Mouse (Mus musculus): ENCODE data around the gene Gzf1. TPM values are rescaled to one million over a fixed set of nuclear protein-coding genes. Genes with fewer than 3 reads are reported as not detected.
A peak's percentile ranks its signal among the peaks of the same experiment; 100 is the strongest.

Gzf1 gene
- polyA plus RNA-seq (2017; shearing (Covaris generic)) = 10 to 100 TPM; 17.0 to 19.0 TPM

DNA sequence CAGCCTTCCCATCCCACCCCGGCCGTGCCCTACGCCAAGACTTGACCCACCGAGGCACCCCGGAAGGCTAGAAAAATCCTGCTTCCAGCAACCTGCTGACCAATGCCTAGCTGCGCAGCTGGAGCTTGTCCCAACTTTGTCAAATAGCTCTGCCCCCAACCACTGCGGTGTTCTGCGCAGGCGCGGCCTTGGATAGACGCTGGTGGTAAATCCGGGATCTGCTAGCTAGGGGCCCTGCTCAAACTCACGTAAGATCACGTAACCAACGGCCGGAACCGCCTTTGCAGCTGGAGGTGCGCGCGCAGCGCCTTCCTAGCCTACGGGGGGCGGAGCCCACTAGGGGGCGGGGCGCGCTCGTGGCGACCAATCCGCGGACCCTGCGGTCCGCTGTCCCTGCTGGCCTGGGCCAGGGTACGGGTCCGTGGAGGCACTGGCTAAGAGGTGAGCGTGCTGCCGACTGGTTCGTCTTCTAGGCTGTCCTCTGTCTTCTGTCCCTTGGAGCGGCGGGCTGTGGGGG, at the start of gene Gzf1:
Gzf1 (plus strand) TSS at position 249 of the 517 bp plus-strand sequence.
- ATAC-seq = peak; percentile 98

- ATAC-seq = no peak
These were observed 49.2 kb upstream of the Gzf1 start for GRCm38 (mm10) chr2:148631602-148632001.

- no peak for ATAC-seq
These were observed 46.4 kb upstream of the Gzf1 start for GRCm38 (mm10) chr2:148634466-148634865.

- ATAC-seq = no peak
These were observed 38.0 kb upstream of the Gzf1 start for GRCm38 (mm10) chr2:148642610-148643370.

DNA sequence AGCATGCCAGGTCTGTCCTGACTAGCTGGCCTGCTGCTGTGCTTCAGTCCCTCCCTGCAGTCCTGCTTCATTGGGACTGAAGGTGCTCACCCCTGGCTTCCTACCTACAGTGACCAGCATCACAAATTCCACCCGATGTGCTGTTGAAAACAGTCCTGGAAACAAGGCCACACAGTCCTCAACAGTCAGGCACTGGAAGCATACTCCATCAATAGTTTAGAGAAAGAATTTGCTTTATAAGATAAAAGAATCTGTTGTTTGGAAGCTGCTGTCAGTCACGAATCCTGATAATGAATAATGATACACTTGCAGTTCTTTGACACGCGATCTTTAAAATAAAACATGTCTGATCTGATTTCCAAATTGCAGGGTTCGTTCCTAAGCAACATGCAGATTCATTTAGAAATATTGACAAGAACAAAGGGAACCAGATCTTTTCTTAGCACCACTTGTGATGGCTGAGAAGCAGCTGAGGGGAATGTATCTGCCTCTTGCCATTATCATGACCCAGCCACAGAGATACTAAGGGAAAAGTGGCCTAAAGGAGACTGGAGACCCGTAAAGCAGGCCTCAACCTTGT, 36.3 kb upstream of the Gzf1 start:
- ATAC-seq = no peak

DNA sequence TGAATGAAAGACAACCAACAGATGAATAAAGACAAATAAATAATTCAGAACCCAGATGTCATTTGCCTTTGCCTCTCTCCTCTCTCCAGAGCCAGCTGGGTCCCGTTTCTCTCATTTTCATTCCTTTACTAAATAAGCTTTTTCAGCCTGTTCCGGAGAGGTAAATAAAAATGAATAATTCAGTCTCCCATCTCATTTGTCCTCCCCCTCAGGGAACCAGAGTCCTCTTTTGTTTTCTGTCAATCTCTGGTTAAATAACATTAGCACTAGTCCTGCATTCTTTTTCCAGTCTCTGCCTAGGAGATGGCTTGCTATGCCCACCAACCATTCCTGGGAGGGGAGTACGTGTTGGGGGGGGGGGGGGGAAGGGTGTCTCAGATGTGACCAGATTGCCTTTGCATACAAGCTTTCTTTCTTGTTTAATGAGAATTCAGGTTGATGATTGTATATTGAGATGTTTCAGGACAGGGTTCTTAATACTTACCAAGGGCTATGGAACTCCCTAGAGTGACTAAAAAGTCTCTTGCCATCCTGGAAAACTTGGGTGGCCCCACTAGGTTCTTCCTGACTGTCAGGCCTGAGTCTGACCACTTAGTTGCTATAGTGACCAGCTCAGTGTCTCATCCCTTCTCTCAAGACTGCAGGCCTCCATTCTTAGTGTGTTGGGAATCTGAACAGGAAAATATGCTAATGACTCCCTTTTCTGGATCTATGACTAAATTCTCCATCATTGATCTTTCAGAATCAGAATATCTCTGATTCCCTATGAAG, 30.1 kb upstream of the Gzf1 start:
- ATAC-seq = no peak

DNA sequence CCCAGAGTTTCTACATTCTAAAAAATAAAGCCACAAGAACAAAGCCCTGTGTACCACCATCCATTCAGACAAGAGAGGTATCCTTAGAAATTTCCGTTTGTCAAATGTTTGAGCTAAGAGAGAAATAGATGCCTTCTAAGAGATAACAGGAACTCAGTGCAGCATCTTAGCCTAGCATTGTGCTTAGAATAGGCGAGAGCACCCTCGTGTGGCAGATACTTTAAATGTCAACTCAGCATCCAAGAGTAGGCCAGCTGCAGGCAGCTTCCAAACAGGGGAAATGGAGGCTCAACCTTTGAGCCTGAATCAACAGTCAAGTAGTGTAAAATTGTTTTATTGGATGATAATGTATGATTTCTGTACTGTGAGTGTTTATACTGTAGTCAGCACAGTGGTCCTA, 25.9 kb upstream of the Gzf1 start:
- ATAC-seq = peak; percentile 92

DNA sequence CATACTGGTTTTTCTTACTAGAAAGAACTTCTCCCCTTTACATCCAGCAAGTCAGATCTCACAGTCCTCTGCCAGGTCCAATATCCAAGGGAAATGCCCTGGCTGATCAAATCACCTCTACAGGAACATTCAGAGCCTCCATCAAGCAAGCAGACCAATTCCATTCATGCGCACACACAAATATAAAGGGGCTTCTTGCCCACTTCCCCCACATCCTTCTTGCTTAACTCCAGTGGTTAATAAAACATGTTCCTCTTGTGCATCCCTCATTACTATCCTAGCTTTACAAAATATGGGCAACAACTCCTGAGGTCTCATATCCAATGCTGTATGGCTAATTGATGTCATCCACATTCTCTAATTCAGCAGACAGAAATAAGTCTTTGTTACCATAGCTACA, 17.4 kb upstream of the Gzf1 start:
- ATAC-seq = no peak

GRCm38 (mm10) chr2:148672199-148673096, 8.4 kb upstream of the Gzf1 start, which contains the start of gene Nxt1:
Gene Nxt1 (plus strand): TSS chr2:148672601.
- peak; percentile 99 for ATAC-seq

DNA sequence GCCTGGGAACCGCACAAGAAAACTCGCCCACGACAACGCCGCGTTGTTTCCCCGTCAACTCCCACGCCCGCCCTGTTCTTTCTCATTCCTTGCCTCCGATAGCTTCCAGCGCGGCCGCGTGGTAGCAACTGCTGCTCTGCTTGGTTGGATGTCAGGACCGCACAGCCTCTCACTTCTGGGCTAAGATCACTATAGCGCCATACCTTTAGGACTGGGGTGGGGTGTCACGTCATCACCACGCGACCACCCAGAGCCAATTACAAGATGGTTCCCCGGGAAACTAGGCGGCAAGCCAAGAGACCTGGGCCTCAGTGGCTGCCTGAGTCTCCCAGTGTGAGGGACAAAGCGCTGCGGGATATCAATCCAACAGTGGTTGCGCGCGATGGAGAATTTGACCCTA, 3.0 kb upstream of the Gzf1 start:
- ATAC-seq = no peak

DNA sequence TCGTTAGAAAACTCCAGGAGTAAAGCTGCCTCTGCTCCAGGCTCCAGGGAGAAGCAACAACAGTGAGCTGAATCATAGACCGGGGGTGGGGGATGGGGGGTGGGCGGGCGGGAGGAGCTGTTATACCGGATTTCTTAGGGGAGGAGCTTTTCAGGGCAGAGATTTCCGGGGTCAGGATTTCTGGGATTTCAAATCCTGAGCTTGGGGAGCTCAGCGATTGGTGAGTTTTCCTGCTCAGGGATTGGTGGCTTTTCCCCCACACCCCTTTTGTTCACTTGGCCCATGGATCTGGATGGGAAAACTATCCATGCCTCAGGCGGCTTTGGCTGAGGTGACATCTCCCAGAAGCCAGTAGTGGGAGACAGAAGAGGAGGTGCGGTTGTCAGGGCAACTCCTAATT, 1.5 kb upstream of the Gzf1 start:
- ATAC-seq = no peak

- ATAC-seq = peak; percentile 16
These were observed 653 bp downstream of the Gzf1 start for GRCm38 (mm10) chr2:148681461-148681891.

DNA sequence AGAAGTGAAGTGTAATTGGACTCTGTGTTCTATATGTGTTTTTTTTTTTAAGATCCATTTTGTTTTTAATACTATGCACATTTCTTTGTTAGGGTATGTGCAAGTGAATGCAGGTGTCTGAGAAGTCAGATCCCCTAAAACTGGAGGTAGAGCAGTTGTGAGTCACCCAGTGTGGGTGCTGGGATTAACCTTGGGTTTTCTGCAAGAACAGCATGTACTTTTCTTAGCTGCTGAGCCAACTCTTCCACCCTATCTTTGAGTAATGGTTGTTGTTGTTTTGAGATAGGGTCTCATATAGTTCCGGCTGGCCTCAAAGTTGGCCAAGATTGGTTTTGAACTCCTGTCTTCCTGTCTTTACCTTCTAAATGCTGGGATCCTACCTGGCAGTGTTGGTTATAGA, 2.2 kb downstream of the Gzf1 start:
- no peak for ATAC-seq

DNA sequence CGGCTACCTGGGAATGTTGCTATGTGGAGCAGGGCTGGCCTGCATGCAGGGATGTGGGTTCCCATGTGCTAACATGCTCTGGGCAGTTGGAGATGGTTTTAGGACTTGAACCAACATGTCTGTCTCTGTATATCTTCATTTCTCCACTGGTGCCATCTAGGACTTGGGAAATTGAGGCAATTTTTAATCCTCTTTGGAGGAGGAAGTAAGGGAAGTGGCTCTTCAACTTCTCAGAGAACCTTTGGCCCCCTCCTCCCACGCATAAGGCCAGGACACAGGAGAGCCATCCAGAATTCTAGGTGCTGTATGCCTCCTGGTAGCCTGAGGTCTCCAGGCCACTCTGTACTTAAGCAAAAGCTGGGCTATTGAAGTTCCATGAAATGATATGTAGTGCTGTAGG, 4.1 kb downstream of the Gzf1 start:
- no peak for ATAC-seq

DNA sequence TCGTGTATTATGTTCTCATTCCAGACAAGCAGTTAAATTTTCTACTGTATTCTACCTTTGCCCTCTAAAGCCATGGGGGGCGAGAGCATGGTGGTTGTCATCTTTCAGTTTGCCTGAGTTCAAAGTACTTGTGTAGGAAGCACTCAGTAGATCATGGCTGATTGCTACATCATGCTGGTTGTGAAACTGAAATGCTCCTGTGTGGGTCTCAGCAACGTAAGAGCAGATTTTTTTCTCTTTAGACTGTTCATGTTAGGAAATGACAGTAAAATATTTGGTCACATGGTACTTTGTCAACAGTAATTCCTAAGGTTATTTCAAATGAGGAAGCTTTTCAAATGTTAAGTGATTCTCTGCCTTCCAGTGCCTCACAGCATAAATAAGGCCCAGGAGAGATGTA, 4.9 kb downstream of the Gzf1 start:
- ATAC-seq = no peak

DNA sequence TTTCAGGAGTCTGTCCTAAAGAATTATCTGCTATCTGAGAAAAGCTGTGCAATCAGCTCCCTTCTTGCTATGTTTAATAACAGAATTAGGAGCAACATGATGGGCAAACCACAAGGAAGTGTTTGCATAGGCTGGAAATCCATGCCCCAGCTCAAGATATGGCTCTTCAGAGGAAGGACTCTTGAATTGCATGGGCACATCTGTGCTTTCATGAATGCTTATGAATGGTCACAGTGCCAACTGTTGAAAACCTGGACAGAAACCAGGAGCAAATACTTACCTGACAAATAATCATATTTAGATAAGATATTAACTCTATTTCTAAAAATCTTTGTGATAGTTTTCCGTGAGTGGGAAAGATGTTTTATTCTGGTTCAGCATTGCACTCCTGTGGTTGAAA, 6.0 kb downstream of the Gzf1 start:
- ATAC-seq = no peak

GRCm38 (mm10) chr2:148687971-148688370, 7.1 kb downstream of the Gzf1 start:
- ATAC-seq = no peak

- ATAC-seq = peak; percentile 81
These were observed 8.8 kb downstream of the Gzf1 start for GRCm38 (mm10) chr2:148689444-148690140.

- no peak for ATAC-seq
These were observed 9.5 kb downstream of the Gzf1 start for GRCm38 (mm10) chr2:148690291-148690690.

DNA sequence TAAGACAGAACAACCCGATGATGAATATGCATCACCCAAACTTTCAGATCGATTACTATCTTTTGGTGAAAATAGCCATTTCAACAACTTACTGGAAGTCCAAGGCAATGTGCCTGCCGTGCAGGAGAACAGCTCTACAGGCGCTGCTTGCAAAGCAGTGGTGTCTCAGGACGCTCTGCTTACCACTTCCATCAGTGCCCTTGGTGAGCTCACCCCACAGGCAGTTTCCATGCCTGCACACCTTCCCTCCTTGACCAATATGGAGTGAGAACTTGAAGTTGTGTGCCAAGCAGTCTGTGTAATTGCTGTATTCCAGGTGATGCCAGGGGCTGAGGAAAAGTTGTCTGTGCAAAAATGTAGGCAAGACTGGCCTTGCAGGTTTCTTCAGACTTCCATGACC, 10.0 kb downstream of the Gzf1 start:
- no peak for ATAC-seq

GRCm38 (mm10) chr2:148698571-148698970, 17.7 kb downstream of the Gzf1 start:
- no peak for ATAC-seq

Measured in CD4-positive, CD25-positive, alpha-beta regulatory T cell, adult 4 months (primary cell).